Mouse (Mus musculus) inflammation-experienced regulatory T-cells, adult 16 weeks (primary cell): ENCODE measurements around the gene Chmp5. TPM values are rescaled to one million over a fixed set of nuclear protein-coding genes. Genes with fewer than 3 reads are reported as not detected.

Experiments used
- polyA plus RNA-seq: library from polyadenylated mRNA; unstranded; fragments of 100-300 nt; shearing (Covaris generic); gene quantifications from one replicate; pipeline ENCODE4 v1.2.1, GENCODE M21; 2017

Gene Chmp5
- polyA plus RNA-seq, result 91.2 TPM

GRCm38 (mm10) chr4:40948160-40948708 lies at the start of gene Chmp5, which contains the start of gene Bag1:
Chmp5 (plus strand) TSS chr4:40948407.
Bag1 (minus strand) TSS chr4:40948294.

GRCm38 (mm10) chr4:40919785-40920184 lies 28.4 kb upstream of the Chmp5 start, which contains the start of gene Spink4:
Spink4 (plus strand) TSS chr4:40920052.

GRCm38 (mm10) chr4:40970842-40971701 lies 22.9 kb downstream of the Chmp5 start, which contains the start of gene Nfx1:
Nfx1 (plus strand) TSS chr4:40970906.

Other genes starting within 250 kb of the Chmp5 start
- gene Aptx, start 245.2 kb upstream of the Chmp5 start, polyA plus RNA-seq, result 39.9 TPM
- gene Dnaja1, start 226.3 kb upstream of the Chmp5 start, polyA plus RNA-seq, result 418 TPM
- gene Smu1, start 190.5 kb upstream of the Chmp5 start, polyA plus RNA-seq, result 148 TPM
- gene B4galt1, start 94.4 kb upstream of the Chmp5 start, polyA plus RNA-seq, result 34.7 TPM
- not detected for gene Spink4, start 28.4 kb upstream of the Chmp5 start, polyA plus RNA-seq
- gene Bag1, start 113 bp upstream of the Chmp5 start, polyA plus RNA-seq, result 18.3 TPM
- 129 TPM for gene Nfx1, start 22.5 kb downstream of the Chmp5 start, polyA plus RNA-seq
- gene Aqp7, start 99.7 kb downstream of the Chmp5 start, polyA plus RNA-seq, result not detected
- 13.1 TPM for gene Aqp3, start 149.8 kb downstream of the Chmp5 start, polyA plus RNA-seq
- 64.4 TPM for gene Nol6, start 176.0 kb downstream of the Chmp5 start, polyA plus RNA-seq
- 30.6 TPM for gene Ube2r2, start 187.3 kb downstream of the Chmp5 start, polyA plus RNA-seq